Mouse (Mus musculus) MEL (cell line): ENCODE data around the gene Ppp1ca.

Experiments
- CTCF ChIP-seq, 3 experiments: IDR thresholded peaks in 2 of 3; conservative IDR thresholded peaks in 1 of 3; 2 replicates each; pipeline ENCODE4 v1.5.1; 2011 to 2012; ENCODE audit warnings: low read length in 3 of 3, low read depth in 2 of 3, mild to moderate bottlenecking in 2 of 3, improper control_type of control experiment in 1 of 3, inconsistent platforms in 1 of 3, mixed read lengths in 1 of 3, moderate library complexity in 1 of 3; ENCODE audit not compliant: control insufficient read depth in 1 of 3, insufficient read depth in 1 of 3, poor library complexity in 1 of 3, severe bottlenecking in 1 of 3
- E2F4 ChIP-seq: IDR thresholded peaks from 2 replicates; pipeline ENCODE4 v1.6.1; 2011; ENCODE audit warnings: low read depth, low read length, improper control_type of control experiment, borderline replicate concordance
- EP300 ChIP-seq, 2 experiments: IDR thresholded peaks; 2 replicates each; pipeline ENCODE4 v1.6.1; 2011; ENCODE audit warnings: improper control_type of control experiment in 2 of 2, low read length in 2 of 2, low read depth in 1 of 2, mild to moderate bottlenecking in 1 of 2
- GABPA ChIP-seq: IDR thresholded peaks from 2 replicates; pipeline ENCODE4 v1.6.1; 2012; ENCODE audit warnings: low read depth, mild to moderate bottlenecking, inconsistent platforms, low read length, improper control_type of control experiment, moderate library complexity
- GATA1 ChIP-seq: IDR thresholded peaks from 2 replicates; pipeline ENCODE4 v1.6.1; 2011; ENCODE audit warnings: low read depth, low read length, improper control_type of control experiment
- MAX ChIP-seq: IDR thresholded peaks from 2 replicates; pipeline ENCODE4 v1.6.1; 2011; ENCODE audit warnings: low read length, improper control_type of control experiment
- MEF2A ChIP-seq: IDR thresholded peaks from 2 replicates; pipeline ENCODE4 v1.6.1; 2014; ENCODE audit warnings: low read depth, mild to moderate bottlenecking, inconsistent platforms, low read length, improper control_type of control experiment; ENCODE audit not compliant: poor library complexity, insufficient replicate concordance, severe bottlenecking; ENCODE audit errors: extremely low read depth
- MXI1 ChIP-seq: IDR thresholded peaks from 2 replicates; pipeline ENCODE4 v1.6.1; 2011; ENCODE audit warnings: mild to moderate bottlenecking, low read depth, low read length, improper control_type of control experiment
- POLR2A ChIP-seq, 2 experiments: IDR thresholded peaks; 2 replicates each; pipeline ENCODE4 v1.6.1; 2011 to 2012; ENCODE audit warnings: low read length in 2 of 2, mild to moderate bottlenecking in 2 of 2, control low read depth in 1 of 2, improper control_type of control experiment in 1 of 2, low read depth in 1 of 2, moderate library complexity in 1 of 2; ENCODE audit not compliant: control insufficient read depth in 1 of 2, insufficient read depth in 1 of 2, poor library complexity in 1 of 2
- POLR2AphosphoS5 ChIP-seq: IDR thresholded peaks from 2 replicates; pipeline ENCODE4 v1.6.1; 2012; ENCODE audit warnings: low read depth, borderline replicate concordance, mild to moderate bottlenecking, inconsistent platforms, low read length, moderate library complexity, mixed read lengths
- SMC3 ChIP-seq: IDR thresholded peaks from 2 replicates; pipeline ENCODE4 v1.6.1; 2011; ENCODE audit warnings: low read depth, low read length, improper control_type of control experiment
- TAL1 ChIP-seq: IDR thresholded peaks from 2 replicates; pipeline ENCODE4 v1.6.1; 2012; ENCODE audit warnings: mild to moderate bottlenecking, inconsistent platforms, low read length, moderate library complexity, mixed read lengths
- ZNF384 ChIP-seq: IDR thresholded peaks from 2 replicates; pipeline ENCODE4 v1.6.1; 2012; ENCODE audit warnings: low read depth, mild to moderate bottlenecking, inconsistent platforms, low read length, improper control_type of control experiment

DNA sequence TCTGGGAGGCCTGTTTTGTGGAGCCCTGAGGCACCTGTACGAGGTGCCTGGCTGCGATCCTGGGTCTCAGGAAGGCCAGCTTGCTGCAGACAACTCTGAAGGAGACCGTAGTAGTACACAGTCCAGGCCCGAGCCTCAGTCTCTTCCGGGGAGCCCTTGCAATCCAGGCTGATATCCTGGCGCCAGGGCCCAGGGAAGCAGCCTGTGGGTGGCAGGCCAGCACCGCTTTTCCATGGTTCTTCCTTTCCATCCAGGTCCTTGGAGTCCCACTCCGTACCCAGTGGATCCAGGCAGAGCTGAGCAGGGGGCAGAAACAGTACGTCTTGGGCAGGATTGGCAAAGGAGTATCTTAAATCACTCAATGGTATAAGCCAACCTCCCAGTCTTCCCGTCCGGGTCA, 18.9 kb upstream of the Ppp1ca start:
- no peak for TF ChIP-seq CTCF (IDR thresholded peaks at IDR 0.05 in 2 of 3, conservative IDR thresholded peaks at IDR 0.05 in 1 of 3; ENCODE audit: control insufficient read depth in 1 of 3, insufficient read depth in 1 of 3, low read depth in 2 of 3, low read length in 3 of 3, poor library complexity in 1 of 3, severe bottlenecking in 1 of 3)
- no peak for TF ChIP-seq GABPA
- TF ChIP-seq ZNF384, result no peak
- TF ChIP-seq SMC3, result no peak
- no peak for TF ChIP-seq MXI1
- TF ChIP-seq E2F4, result no peak
- no peak for TF ChIP-seq EP300 (IDR thresholded peaks at IDR 0.05; ENCODE audit: low read depth in 1 of 2, low read length in 2 of 2)
- TF ChIP-seq GATA1, result no peak
- TF ChIP-seq TAL1, result no peak
- no peak for TF ChIP-seq POLR2AphosphoS5
- TF ChIP-seq MAX, result no peak
- TF ChIP-seq POLR2A (IDR thresholded peaks at IDR 0.05; ENCODE audit: control insufficient read depth in 1 of 2, insufficient read depth in 1 of 2, low read depth in 1 of 2, low read length in 2 of 2, poor library complexity in 1 of 2), result no peak
- TF ChIP-seq MEF2A, result no peak
